Mouse (Mus musculus) MEL-GATA-1-ER (cell line): ENCODE measurements around the gene Padi2.

ENCODE experiments used
- DNase-seq: peaks from one replicate; pipeline ENCODE4 v3.0.0-alpha.2; 2012; ENCODE audit warnings: low read depth; ENCODE audit errors: extremely low read depth

Gene Padi2

DNA sequence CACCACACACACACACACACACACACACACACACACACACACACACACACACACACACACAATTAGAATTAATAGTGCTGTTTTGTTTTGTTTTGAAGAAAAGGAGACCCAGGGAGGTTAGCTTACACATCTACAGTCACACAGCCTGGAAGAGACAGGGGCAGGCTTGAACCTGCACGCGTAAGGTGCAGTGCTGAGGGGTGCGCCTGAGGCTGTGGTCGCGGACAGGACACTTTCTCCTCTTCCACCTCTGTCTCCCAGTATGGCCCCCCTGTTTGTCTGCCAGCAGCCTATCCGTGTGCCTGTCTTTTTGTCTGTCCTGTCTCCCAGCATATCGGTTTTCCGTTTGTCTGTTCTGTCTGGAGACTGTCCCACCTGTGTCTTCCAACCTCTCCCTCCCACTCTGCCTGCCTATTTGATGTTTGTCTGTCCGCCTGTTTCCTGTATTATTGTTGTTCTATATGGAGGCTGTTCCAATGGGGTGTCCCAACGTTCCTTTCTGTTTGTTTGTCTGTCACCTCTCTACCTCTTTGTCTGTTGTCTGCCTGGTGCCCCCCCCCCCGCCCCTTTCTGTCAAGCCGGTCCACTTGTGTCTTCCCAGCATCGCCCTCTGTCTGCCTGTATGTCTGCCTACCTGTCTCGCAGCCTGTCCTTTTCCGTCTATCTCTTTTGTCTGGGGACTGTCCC lies 80.0 kb downstream of the Padi2 start:
- no peak for DNase-seq

- DNase-seq: no peak
Measured at GRCm38 (mm10) chr4:140986711-140987395, 80.7 kb downstream of the Padi2 start, which contains the start of gene Atp13a2. Gene Atp13a2, plus strand, starts transcription at chr4:140986873.

DNA sequence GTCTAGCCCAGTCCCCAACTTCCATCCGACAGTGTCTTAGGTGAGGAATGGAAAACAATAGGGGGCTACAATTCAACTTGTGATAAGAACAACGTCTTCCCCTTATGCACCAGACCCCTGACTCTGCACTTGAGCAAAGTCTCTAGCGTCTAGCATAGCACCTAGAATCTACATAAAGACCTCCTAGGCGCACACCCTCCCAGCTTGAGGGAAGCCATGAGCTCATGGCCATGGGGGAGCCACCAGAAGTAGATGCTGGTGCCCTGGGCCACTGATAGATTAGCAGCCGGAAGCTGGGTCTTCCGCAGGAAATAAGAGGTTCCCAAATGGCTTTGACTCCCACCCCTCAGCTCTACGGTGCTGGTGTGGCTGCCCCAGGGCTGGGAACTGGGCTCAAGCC lies 81.3 kb downstream of the Padi2 start:
- peak; percentile 54 for DNase-seq

DNA sequence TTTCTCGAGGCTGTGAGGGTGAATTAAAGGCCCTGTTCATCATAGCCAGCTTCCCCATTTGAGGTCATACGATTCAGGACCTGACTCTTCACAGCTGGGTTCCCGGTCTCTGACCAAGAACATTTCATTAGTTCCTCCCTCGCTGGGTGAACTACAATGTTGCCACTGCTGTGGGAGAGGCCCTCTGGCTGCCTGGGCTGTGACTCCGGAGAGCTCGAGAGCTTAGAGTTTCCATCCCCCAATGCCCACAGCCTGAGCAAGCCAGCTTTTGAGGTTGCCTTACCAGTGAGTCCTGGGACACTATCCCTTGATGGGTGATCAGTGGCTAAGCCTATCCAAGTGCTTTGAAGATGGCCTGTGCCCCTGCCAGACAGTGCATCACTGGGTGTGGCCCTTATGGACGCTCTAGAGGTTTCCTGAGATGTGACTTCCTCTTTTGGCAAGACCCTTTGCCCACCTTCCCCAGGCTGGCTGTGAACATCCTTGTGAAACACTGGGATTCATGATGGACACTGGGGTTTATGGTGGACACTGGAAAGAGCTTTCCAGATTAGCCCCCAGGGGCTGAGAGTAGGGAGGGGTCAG lies 82.7 kb downstream of the Padi2 start:
- peak; percentile 31 for DNase-seq

DNA sequence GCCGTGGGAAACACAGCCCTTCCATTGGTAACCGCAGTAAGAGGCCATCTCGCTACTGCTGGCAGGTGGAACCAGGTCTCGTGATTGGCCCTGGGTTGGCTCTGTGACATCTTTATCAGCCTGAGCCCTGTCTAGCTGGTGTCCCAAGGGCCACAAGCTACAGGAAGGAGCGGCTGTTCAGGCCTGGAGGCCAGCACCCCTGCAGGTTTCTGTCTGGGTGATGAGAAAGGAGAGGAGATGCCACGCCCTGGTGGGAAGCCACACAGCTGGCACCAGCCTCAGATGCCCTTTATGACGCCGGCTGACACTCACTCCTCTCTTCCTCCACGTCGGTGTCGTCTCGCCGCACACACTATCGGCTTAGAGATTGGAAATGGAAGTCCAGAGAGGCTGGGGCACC lies 83.3 kb downstream of the Padi2 start:
- DNase-seq: no peak

GRCm38 (mm10) chr4:140992215-140992614 lies 86.1 kb downstream of the Padi2 start:
- no peak for DNase-seq

- DNase-seq: no peak
Measured at GRCm38 (mm10) chr4:140993846-140994245, 87.7 kb downstream of the Padi2 start.

- no peak for DNase-seq
Measured at GRCm38 (mm10) chr4:140995811-140996210, 89.7 kb downstream of the Padi2 start.

DNA sequence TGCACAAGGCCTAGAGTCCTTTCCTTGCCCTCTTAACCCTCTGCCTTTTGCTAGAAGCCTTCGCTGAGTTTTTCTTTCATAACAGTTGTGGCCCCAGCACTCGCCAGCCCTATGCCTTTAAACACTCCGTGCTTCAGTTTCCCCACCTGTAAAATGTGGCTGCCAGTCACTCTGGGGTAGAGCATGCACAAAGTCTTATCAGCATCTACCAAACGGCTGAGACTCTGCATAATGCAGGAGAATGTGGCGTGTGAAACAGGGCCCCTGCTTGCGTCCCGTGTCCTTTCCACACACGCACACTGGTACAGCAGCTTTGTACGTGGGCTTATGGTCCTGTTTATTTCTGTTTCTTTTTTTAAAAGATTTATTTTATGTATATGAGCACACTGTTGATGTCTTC lies 90.7 kb downstream of the Padi2 start:
- DNase-seq: no peak
